Mouse (Mus musculus): ENCODE data around the gene Myh7.
"Not testable (repeated sequence)": the region's sequence is repeated elsewhere in the genome, so short reads cannot be mapped to it uniquely, and the experiment has no call there.

Myh7 gene

GRCm38 (mm10) chr14:54967874-54968273 is 26.6 kb downstream of the Myh7 start:
- DNase-seq: no peak

GRCm38 (mm10) chr14:54966320-54966977 is 28.0 kb downstream of the Myh7 start, which contains the start of gene Myh6:
Gene Myh6 (minus strand): TSS chr14:54966927.
- DNase-seq: no peak

GRCm38 (mm10) chr14:54965631-54966030 is 28.8 kb downstream of the Myh7 start:
- no peak for DNase-seq

- DNase-seq: no peak
Measured at GRCm38 (mm10) chr14:54965044-54965443, 29.4 kb downstream of the Myh7 start.

GRCm38 (mm10) chr14:54963727-54964126 is 30.7 kb downstream of the Myh7 start:
- DNase-seq: no peak

- DNase-seq: no peak
Measured at GRCm38 (mm10) chr14:54962714-54963113, 31.7 kb downstream of the Myh7 start.

GRCm38 (mm10) chr14:54961487-54961886 is 32.9 kb downstream of the Myh7 start:
- DNase-seq: no peak

- DNase-seq: no peak
Measured at GRCm38 (mm10) chr14:54960769-54961168, 33.7 kb downstream of the Myh7 start.

- DNase-seq: not testable (repeated sequence)
Measured at GRCm38 (mm10) chr14:54959853-54960613, 34.4 kb downstream of the Myh7 start.

GRCm38 (mm10) chr14:54959197-54959596 is 35.2 kb downstream of the Myh7 start:
- DNase-seq: no peak

- DNase-seq: no peak
Measured at GRCm38 (mm10) chr14:54958503-54958902, 35.9 kb downstream of the Myh7 start.

GRCm38 (mm10) chr14:54956533-54956932 is 37.9 kb downstream of the Myh7 start:
- DNase-seq: no peak

- no peak for DNase-seq
Measured at GRCm38 (mm10) chr14:54955481-54955880, 38.9 kb downstream of the Myh7 start.

GRCm38 (mm10) chr14:54954474-54954873 is 40.0 kb downstream of the Myh7 start:
- no peak for DNase-seq

- no peak for DNase-seq
Measured at GRCm38 (mm10) chr14:54953664-54954206, 40.7 kb downstream of the Myh7 start.

- no peak for DNase-seq
Measured at GRCm38 (mm10) chr14:54951587-54951986, 42.8 kb downstream of the Myh7 start.

- DNase-seq: no peak
Measured at GRCm38 (mm10) chr14:54950493-54950892, 43.9 kb downstream of the Myh7 start.

- no peak for DNase-seq
Measured at GRCm38 (mm10) chr14:54948781-54949180, 45.6 kb downstream of the Myh7 start.

- not testable (repeated sequence) for DNase-seq
Measured at GRCm38 (mm10) chr14:54947008-54947407, 47.4 kb downstream of the Myh7 start.

GRCm38 (mm10) chr14:54945975-54946704 is 48.3 kb downstream of the Myh7 start:
- no peak for DNase-seq

- DNase-seq: no peak
Measured at GRCm38 (mm10) chr14:54944939-54945338, 49.5 kb downstream of the Myh7 start.

- no peak for DNase-seq
Measured at GRCm38 (mm10) chr14:54943971-54944370, 50.5 kb downstream of the Myh7 start.

- DNase-seq: no peak
Measured at GRCm38 (mm10) chr14:54942479-54942878, 51.9 kb downstream of the Myh7 start.
